Mouse (Mus musculus) brain, embryonic 14.5 days (tissue): Measurements from ENCODE around the gene Ift122. TPM values are rescaled to one million over a fixed set of nuclear protein-coding genes. Genes with fewer than 3 reads are reported as not detected.

Experiments
- DNase-seq: peaks from one replicate; pipeline ENCODE4 v3.0.0-alpha.2; 2011; ENCODE audit warnings: low read depth
- CTCF ChIP-seq: fragments of 200-500 bp; IDR thresholded peaks from 2 replicates; pipeline ENCODE4 v1.5.1; 2012; ENCODE audit warnings: inconsistent platforms, mild to moderate bottlenecking, moderate library complexity, borderline replicate concordance; ENCODE audit not compliant: insufficient read depth, insufficient read length; ENCODE audit errors: extremely low read depth
- POLR2A ChIP-seq: fragments of 200-500 bp; IDR thresholded peaks from 2 replicates; pipeline ENCODE4 v1.6.1; 2012; ENCODE audit warnings: mild to moderate bottlenecking, inconsistent platforms, borderline replicate concordance; ENCODE audit not compliant: poor library complexity, insufficient read depth, insufficient read length, severe bottlenecking; ENCODE audit errors: extremely low read depth
- polyA plus RNA-seq: library from polyadenylated mRNA; depleted of rRNA; stranded (reverse); fragments of >200 nt; gene quantifications from 2 replicates; pipeline ENCODE4 v1.2.3, GENCODE M21; 2012

Gene Ift122
- polyA plus RNA-seq, 1 experiment = 28.9 TPM

DNA sequence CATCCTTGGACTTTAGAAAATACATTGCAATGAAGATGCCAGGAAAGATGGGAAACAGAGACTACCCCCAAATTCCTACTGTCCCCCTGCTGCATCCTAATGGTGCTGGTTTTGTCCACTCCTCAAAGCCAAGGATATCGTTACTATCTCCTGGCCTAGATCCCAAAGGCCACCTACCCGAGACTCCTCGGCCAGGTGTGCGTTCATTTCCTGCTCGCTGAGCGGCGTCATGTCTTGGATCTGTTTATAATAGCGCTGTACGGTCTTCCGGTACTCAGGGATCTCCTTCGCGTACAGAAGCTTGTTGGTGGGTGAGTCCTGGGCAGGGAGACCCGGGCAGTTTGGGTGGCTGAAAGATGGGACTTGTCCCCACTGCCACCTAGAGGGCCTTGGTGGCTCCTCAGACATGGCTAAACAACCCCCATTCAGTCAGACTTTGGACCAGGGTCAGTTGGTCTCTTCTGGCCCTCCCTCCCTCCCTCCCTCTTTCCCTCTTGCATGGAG, 103.2 kb downstream of the Ift122 start:
- TF ChIP-seq CTCF = 0 out of 2 replicates have a peak, but pooled peaks have one; percentile 2
- TF ChIP-seq POLR2A = no peak
- no peak for DNase-seq

DNA sequence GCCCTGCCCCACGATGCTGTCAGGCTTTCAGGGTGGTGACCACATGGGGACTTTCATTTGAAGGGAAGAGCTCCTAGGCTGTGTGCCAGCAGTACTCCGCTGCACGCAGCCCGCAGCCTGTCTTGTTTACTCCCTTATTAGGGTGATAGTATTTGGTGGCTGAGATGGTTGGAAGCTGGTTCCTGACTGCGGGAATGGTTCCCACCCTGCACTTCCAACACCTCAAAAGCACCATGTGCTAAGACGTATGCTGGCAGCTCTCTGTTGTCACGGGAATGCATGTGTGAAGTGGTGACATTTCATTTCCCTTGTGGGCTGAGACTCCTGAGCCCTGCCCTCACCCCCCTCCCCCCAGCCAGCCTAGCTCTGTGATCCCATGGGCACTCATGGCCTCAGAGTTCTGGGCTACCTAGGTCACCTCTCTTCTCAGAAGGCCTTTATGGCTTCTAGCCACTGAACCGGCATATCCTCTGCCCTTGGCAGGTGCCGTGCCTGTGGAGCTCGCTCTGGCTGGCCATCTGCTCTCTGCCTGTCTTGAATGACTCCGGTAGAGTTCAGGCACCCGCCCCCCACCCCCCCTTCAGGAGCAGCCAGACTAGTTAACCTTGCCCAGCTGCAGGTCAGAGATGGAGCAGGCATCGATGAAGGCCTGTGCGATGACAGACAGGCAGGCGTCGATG, 103.8 kb downstream of the Ift122 start:
- TF ChIP-seq CTCF (no peak), POLR2A (no peak)
- peak; percentile 88 for DNase-seq

- no peak for DNase-seq
- TF ChIP-seq CTCF = no peak
- no peak for TF ChIP-seq POLR2A
These were observed 104.4 kb downstream of the Ift122 start for GRCm38 (mm10) chr6:115957681-115958080.

DNA sequence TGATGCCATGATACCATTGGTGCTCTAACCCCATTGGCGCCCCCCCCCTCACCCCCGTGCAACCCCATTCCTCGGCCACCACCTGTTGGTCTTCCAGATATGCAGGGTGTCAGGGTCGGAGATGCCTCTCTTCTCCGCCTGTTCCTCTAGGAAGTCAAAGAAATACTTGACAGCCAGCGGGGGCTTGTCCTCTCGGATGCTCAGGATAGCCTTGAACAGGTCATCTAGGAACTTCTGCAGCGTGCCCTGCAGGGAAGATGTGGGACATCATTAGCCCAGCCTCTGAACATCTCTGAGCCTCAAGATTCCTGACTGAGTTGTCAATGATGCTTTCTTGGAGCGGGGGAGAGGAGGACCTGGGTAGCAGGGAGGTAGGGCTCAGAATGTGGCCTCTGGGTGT, 105.2 kb downstream of the Ift122 start:
- no peak for DNase-seq
- TF ChIP-seq CTCF (no peak), POLR2A (no peak)

DNA sequence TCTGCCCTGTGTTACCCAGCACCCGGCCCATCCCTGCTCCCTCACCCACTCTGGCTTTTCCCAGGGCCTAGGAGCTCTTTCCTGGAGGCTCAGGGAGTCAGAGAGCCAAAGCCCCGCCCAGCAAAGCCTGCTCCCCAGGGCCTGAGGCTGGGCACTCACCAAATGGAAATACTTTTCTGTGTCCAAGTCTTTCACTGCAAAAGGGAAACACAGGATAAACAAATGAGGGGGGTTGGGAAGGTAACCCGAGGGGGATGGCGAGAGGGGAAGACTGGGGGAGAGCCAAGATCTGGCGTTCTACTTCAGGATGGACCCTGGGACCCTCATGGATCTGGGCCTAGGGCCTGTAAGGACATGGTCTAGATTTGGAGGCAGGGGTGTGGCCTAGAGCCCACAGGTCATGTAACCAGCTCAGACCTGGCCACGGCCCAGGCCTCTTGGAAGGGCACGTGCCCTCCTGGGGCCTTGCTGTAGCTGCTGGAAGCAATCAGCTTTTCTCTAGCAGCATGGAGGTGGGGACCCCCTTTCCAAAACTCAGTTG, 106.0 kb downstream of the Ift122 start:
- TF ChIP-seq POLR2A (no peak), CTCF (no peak)
- no peak for DNase-seq

DNA sequence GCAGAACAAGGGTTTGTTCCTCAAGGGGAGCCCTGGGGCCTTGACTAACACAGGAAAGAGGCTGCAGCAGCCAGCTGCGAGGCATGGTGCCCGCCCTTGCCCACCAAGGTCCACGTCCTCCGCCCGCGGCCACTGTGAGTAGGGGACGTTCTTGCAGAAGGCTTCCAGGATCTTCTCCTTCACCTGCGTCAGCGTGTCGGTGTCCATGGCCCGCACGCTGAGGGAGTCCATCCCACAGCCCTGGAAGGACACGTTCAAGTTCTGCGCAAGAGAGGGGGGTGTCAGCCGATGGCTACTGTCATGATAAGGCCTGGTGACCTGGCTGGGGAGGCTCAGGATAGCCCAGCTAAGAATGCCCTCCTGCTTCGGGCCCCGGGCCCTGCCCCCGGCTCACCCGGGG, 107.1 kb downstream of the Ift122 start:
- no peak for TF ChIP-seq POLR2A
- no peak for TF ChIP-seq CTCF
- no peak for DNase-seq

GRCm38 (mm10) chr6:115961743-115962142, 108.5 kb downstream of the Ift122 start:
- TF ChIP-seq POLR2A = no peak
- no peak for TF ChIP-seq CTCF
- no peak for DNase-seq

DNA sequence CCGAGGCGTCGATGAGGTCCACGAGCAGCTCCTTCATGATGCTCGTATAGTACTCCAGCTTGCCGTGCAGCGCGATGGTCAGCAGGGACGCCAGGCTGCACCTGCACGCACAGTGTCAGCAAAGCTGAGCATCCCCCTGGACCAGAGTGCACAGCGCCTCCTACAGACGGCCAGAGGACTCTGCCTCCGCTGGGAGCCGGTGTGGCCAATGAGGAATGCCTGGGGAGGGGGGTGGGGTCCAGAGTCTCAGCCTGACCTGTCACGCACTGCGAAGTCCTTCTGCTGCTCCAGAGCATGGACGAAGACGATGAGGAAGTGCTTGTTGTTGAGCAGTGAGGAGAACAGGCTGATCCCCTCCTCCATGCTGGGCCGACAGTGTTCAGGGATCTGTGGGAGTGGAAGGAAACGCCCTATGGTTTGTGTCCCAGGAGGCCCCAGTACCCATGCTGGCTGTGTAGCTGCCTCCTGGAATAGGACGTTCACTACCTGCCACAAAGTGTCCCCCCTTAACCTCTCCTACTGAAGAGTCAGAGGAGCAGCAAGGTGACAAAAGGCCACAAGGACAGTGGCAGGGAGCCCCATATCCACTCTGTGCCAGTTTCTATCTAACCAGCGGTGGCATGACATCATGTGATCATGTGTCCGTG, 109.3 kb downstream of the Ift122 start:
- TF ChIP-seq CTCF (peak; percentile 41; the same call in 1 of the 2 replicates), POLR2A (no peak)
- DNase-seq = no peak

DNA sequence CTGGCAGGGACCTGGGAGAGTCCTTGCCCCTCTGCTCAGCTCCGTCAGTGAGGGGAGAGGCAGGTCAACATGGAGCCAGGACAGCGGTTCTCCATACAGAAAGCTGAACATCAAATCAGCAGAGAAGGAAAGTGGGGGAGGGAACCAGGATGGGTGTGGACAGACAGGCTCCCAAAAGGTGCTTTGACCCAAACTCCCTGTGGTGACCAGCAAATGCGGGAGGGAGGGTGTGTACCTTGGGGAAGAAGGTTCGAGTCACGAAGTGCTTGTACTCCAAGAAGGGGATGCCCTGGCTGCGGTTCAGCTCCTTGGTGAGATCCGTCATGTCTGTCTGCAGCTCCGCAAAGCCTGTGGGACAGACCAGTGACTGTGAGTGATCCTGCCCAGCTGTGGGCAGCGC, 110.4 kb downstream of the Ift122 start:
- no peak for TF ChIP-seq CTCF
- TF ChIP-seq POLR2A = no peak
- DNase-seq = no peak

DNA sequence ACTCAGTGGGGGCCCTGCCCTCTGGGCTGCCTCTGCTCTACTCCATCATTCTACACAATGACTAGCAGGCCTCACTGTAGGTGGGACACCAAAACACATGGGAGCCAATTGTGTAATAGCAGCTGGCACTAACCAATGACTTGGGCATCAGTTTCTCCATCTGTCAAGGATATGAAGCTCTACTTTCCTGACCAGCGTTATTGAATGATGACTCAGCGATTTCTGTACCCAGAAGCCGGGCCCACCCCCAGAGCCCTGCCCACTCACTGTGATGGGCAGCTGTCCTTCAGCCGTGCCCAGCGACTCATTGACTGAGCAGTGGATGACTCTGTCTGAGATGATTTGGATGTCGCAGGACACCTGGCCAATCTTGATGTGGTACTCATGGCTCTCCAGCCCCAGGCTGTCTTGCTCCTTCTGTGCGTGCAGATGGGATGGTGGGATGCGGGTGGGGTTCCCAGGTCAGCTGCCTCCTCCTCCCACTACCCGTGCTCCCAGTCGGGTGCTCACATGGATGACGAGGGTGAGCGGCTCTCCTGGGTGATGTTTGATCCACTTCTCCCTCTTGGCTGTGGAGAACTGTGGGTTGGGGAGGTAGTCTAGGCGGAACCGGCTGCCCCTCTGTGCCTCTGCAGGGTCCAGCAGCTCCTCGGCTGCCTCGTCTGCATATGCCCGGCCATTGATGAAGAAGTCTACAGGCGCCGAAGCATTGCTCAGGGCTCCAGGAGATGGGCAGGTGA, 113.1 kb downstream of the Ift122 start:
- DNase-seq = no peak
- no peak for TF ChIP-seq POLR2A
- TF ChIP-seq CTCF = no peak

- no peak for DNase-seq
- TF ChIP-seq POLR2A = no peak
These were observed 114.1 kb downstream of the Ift122 start for GRCm38 (mm10) chr6:115967291-115967880.

DNA sequence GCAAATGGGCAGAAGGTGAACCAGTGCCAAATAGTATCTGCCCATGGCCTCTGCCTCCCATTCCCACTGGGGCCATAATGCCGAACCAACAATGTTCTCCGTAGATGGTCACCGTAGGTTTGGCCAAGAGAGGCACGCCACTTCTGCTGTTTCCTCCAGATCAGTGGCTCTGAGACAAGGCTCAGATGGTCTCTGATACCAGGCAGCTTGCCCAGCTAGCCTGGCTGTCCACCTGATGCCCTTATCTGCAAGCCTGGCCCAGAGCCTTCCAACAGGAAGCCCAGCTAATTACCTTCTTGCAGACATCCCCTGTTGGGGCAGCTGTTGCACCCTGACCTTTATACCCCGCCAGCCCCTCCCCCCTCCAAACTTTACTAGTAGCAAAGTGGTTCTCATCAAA, 114.8 kb downstream of the Ift122 start:
- no peak for DNase-seq
- no peak for TF ChIP-seq CTCF
- no peak for TF ChIP-seq POLR2A

DNA sequence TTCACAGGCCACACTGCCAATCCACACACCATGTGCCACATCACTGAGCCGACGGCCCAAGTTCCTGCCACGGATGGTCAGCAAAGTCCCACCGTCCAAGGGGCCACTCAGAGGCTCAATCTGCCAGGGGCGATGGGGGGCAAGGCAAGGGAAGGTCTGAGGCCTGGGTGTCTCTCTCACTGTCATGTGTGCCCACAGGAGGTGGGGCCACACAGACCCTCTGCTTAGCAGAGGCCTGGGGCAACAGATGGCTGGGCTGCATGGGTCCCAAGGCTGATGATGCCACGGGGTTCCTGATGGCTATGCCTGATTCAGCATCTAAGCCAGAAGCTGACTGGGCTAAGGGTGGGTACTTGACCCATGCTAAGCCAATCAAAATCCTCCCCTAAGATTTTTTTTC, 115.4 kb downstream of the Ift122 start:
- no peak for DNase-seq
- TF ChIP-seq CTCF (no peak), POLR2A (no peak)

DNA sequence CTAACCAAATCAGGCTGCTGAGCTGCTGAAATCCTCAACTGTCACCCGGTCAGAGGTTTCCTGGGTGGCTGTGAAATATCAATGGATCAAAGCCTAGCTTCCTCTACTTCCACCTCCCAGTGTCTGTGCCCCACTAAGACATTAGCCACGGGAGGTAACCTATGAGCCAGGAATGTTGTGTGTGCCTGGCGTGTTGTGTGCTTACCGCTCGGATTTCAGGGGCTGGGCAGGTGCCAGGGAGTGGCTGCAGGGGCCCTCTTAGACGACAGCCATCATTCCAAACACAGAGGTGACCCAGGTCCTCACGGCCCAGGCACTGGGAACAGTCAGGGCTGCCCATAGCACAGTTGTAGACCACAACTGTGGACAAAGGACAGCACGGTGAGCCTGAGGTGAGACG, 115.8 kb downstream of the Ift122 start:
- DNase-seq = no peak
- TF ChIP-seq CTCF (no peak), POLR2A (no peak)

GRCm38 (mm10) chr6:115969952-115970351, 116.7 kb downstream of the Ift122 start:
- no peak for DNase-seq
- TF ChIP-seq CTCF = no peak
- no peak for TF ChIP-seq POLR2A
